Mouse (Mus musculus): ENCODE measurements around the gene Zfp91.

The Zfp91 gene

GRCm38 (mm10) chr19:12795511-12796327 lies at the start of gene Zfp91, which contains the start of gene Lpxn:
Gene Zfp91, minus strand, starts transcription at chr19:12796126.
Gene Lpxn, plus strand, starts transcription at chr19:12796193.
- DNase-seq (ENCODE audit: low read depth, low spot score), result peak; percentile 99

- DNase-seq (ENCODE audit: low read depth, low spot score), result no peak
Observed at GRCm38 (mm10) chr19:12838507-12838906, 42.6 kb upstream of the Zfp91 start.

GRCm38 (mm10) chr19:12833625-12834024 lies 37.7 kb upstream of the Zfp91 start:
- peak; percentile 80 for DNase-seq (ENCODE audit: low read depth, low spot score)

- DNase-seq (ENCODE audit: low read depth, low spot score), result no peak
Observed at GRCm38 (mm10) chr19:12831559-12831958, 35.6 kb upstream of the Zfp91 start.

- no peak for DNase-seq (ENCODE audit: low read depth, low spot score)
Observed at GRCm38 (mm10) chr19:12830823-12831430, 35.0 kb upstream of the Zfp91 start.

GRCm38 (mm10) chr19:12824549-12824948 lies 28.6 kb upstream of the Zfp91 start:
- DNase-seq (ENCODE audit: low read depth, low spot score), result peak; percentile 45

GRCm38 (mm10) chr19:12820383-12820782 lies 24.5 kb upstream of the Zfp91 start:
- DNase-seq (ENCODE audit: low read depth, low spot score), result peak; percentile 84

- DNase-seq (ENCODE audit: low read depth, low spot score), result no peak
Observed at GRCm38 (mm10) chr19:12818507-12818906, 22.6 kb upstream of the Zfp91 start.

GRCm38 (mm10) chr19:12813883-12814282 lies 18.0 kb upstream of the Zfp91 start:
- DNase-seq (ENCODE audit: low read depth, low spot score), result no peak

GRCm38 (mm10) chr19:12812644-12813364 lies 16.9 kb upstream of the Zfp91 start:
- no peak for DNase-seq (ENCODE audit: low read depth, low spot score)

- DNase-seq (ENCODE audit: low read depth, low spot score), result peak; percentile 62
Observed at GRCm38 (mm10) chr19:12806214-12806613, 10.3 kb upstream of the Zfp91 start.

GRCm38 (mm10) chr19:12805730-12806129 lies 9.8 kb upstream of the Zfp91 start:
- DNase-seq (ENCODE audit: low read depth, low spot score), result peak; percentile 21

- no peak for DNase-seq (ENCODE audit: low read depth, low spot score)
Observed at GRCm38 (mm10) chr19:12804237-12804636, 8.3 kb upstream of the Zfp91 start.

- no peak for DNase-seq (ENCODE audit: low read depth, low spot score)
Observed at GRCm38 (mm10) chr19:12802830-12803229, 6.9 kb upstream of the Zfp91 start.

GRCm38 (mm10) chr19:12801046-12801445 lies 5.1 kb upstream of the Zfp91 start:
- DNase-seq (ENCODE audit: low read depth, low spot score), result peak; percentile 33

GRCm38 (mm10) chr19:12800621-12801020 lies 4.7 kb upstream of the Zfp91 start:
- DNase-seq (ENCODE audit: low read depth, low spot score), result peak; percentile 28

- peak; percentile 7 for DNase-seq (ENCODE audit: low read depth, low spot score)
Observed at GRCm38 (mm10) chr19:12799081-12799480, 3.2 kb upstream of the Zfp91 start.

GRCm38 (mm10) chr19:12798404-12798803 lies 2.5 kb upstream of the Zfp91 start:
- DNase-seq (ENCODE audit: low read depth, low spot score), result peak; percentile 71

GRCm38 (mm10) chr19:12797071-12797470 lies 1.1 kb upstream of the Zfp91 start:
- DNase-seq (ENCODE audit: low read depth, low spot score), result peak; percentile 63

GRCm38 (mm10) chr19:12796328-12796931 lies 504 bp upstream of the Zfp91 start:
- DNase-seq (ENCODE audit: low read depth, low spot score), result peak; percentile 94

GRCm38 (mm10) chr19:12795110-12795509 lies 816 bp downstream of the Zfp91 start:
- DNase-seq (ENCODE audit: low read depth, low spot score), result no peak
